Mouse (Mus musculus): ENCODE data around the gene Iqcf3.
"Not testable (repeated sequence)": the region's sequence is repeated elsewhere in the genome, so short reads cannot be mapped to it uniquely, and the experiment has no call there.

Iqcf3 gene

GRCm38 (mm10) chr9:106561531-106561930 lies at the start of gene Iqcf3:
Iqcf3 (minus strand) TSS chr9:106561631.
- no peak for DNase-seq

- DNase-seq = no peak
Measured at GRCm38 (mm10) chr9:106610727-106611126, 49.3 kb upstream of the Iqcf3 start.

DNA sequence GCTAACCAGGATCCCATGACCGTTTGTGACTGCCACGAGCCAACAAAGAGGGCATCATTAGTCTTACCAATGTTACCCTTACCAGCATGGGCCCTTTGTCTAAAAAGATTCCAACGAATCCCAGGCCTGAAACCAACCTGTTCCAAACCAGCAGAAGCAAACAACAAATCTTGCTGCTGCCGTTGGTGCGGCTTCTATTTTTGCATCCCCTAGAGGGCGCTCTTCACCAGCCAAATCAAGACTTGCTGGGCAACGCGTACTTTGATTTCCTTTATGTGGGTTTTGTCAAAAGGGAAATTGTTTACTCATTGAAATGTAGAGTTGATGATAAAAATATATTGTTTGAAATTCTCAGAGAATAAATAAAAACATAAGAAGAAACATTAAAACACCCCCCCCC lies 39.1 kb upstream of the Iqcf3 start:
- DNase-seq = peak; percentile 18

GRCm38 (mm10) chr9:106598466-106598865 lies 37.0 kb upstream of the Iqcf3 start:
- DNase-seq = no peak

DNA sequence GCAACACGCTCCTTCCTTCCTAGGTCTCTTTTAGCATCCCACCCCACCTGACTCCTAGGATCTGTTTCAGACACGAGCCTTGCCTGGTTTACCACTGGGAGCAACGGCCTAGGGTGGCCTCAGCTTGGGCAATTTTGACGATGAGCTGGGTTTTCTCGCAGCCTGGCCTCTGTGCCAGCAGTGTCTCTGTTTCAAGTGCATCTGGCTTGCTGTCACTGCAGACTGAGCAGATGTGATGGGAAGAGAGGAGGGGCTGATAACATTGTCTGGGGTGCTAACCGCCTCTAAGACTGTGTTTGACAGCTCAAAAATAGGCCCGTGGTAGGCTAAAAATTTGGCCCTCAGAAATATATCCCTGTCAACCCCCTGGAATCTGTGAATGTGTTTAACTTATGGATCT lies 34.4 kb upstream of the Iqcf3 start:
- DNase-seq = no peak

DNA sequence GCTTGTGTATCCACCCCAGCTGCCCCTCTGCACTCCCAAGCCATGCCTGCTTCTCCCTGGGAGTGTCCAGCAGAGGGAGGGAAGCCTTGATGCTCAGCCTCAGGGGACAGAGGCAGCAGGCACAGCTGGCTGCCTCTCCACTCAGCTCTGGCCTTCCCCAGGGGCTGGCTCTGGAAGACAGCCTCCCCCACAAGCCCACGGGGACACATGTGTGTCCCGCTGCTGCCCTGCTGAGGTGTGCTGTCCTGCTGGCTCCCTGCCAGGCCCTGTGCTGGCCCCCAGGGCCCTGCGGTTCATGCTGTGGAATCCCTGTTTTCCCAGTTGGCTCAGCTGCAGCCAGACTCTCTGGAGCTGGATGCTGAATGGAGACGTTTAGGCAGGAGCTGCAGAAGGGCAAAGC lies 34.0 kb upstream of the Iqcf3 start:
- DNase-seq = not testable (repeated sequence)

DNA sequence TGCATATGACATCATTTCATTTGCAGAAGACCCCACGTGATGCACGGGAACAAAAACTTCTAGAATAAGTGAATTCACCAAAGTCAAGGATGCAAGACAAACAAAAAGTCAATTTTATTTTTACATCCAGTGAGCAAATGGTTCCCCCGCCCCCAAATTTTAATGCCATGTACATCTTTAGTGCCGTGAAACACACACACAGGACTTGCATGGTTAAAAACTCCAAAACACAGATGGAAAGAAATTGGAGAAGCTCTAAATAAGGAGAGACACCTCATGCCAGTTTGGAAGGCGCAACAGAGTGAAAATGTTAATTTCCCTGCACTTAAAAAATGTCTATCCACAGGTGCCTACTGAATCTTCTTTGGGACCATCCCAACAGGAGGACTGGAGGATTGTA lies 30.7 kb upstream of the Iqcf3 start:
- no peak for DNase-seq

GRCm38 (mm10) chr9:106582552-106582951 lies 21.1 kb upstream of the Iqcf3 start:
- DNase-seq = no peak

DNA sequence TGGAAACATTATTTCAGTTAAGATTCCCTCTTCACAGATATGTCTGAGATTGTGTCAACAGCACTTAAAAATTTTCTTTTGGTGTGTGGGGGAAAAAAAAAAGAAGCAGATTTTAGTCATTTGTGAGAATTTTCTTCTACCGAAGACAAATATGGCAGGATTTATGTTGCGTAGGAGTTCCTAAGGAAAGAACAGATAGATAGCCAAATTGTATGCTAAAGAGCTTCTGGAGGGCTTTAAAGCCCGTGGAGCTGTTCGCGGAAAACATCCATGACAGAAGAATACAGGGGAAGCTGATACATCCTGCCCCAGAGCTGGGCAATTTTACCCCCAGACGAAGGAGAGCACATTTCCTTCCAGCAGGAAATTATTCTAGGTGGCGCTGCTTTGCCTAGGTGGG lies 18.6 kb upstream of the Iqcf3 start:
- no peak for DNase-seq

GRCm38 (mm10) chr9:106576112-106576511 lies 14.7 kb upstream of the Iqcf3 start:
- no peak for DNase-seq

DNA sequence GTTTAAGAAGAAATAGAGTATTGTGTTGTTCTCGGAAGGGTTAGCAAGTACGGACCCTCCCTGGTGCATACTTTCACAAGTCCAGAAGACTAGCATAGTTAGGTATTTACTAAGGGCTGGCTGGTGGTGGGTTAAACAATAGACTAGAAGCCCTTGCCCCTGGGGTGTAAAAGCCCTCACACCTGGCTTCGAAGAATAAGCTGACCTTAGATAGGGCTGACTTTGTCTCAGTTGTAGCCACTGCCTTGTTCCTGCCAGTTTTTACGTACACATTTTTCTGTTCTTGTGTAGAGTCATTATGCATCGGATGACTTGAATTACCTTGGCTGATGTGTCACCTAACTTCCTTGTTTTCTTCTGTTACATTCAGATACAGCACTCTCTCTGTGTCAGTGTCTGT lies 11.9 kb upstream of the Iqcf3 start:
- DNase-seq = no peak

GRCm38 (mm10) chr9:106572186-106572585 lies 10.8 kb upstream of the Iqcf3 start:
- no peak for DNase-seq

- DNase-seq = no peak
Measured at GRCm38 (mm10) chr9:106570896-106571295, 9.5 kb upstream of the Iqcf3 start, which contains the start of gene Iqcf4. Iqcf4 (minus strand) TSS chr9:106570996.

- DNase-seq = no peak
Measured at GRCm38 (mm10) chr9:106566437-106566836, 5.0 kb upstream of the Iqcf3 start.

GRCm38 (mm10) chr9:106564025-106564424 lies 2.6 kb upstream of the Iqcf3 start:
- DNase-seq = no peak

DNA sequence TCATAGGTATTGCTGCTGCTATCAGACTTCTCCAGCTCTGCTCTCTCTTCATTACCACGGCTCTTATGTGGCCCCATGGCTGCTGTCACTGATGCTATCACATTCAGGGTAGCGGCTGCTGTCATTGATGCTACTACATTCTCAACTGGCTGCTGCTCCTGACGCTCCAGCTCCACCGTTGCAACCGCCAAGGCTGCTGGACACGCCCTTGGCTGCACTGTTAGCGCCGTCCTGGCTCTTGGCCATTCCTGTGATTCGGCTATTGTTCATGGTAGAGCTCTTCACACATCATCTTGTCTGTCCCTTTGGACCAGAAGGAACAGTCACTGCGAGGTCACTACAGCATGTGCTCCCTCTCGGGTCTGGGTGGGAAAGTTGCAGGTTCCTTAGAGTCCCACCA lies 860 bp upstream of the Iqcf3 start:
- no peak for DNase-seq

GRCm38 (mm10) chr9:106534975-106535374 lies 26.5 kb downstream of the Iqcf3 start:
- DNase-seq = no peak

GRCm38 (mm10) chr9:106534296-106534695 lies 27.1 kb downstream of the Iqcf3 start:
- DNase-seq = no peak

GRCm38 (mm10) chr9:106531833-106532232 lies 29.6 kb downstream of the Iqcf3 start:
- DNase-seq = no peak

DNA sequence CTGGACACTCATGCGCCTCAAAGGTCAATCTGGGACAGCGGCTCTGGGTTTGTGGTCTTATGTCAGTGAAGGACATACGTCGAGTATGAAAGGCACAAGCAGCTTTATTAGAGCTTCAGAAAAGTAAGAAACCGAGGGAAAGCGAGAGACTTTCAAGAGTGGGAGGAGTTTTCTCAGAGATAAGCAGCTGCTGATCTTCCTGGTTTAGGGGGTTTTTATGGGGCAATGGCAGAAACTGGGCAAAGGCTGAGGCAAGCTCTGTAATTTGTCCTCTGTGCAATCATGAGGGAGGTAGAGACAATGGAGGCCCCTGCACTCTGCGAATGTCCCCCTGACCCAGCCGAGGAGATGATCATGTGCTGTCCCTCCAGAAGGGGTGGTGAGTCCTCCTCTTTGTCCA lies 41.5 kb downstream of the Iqcf3 start:
- DNase-seq = no peak

- DNase-seq = no peak
Measured at GRCm38 (mm10) chr9:106519433-106519832, 42.0 kb downstream of the Iqcf3 start.

GRCm38 (mm10) chr9:106514273-106514672 lies 47.2 kb downstream of the Iqcf3 start, which contains the start of gene Iqcf5:
Iqcf5 (plus strand) TSS chr9:106514573.
- no peak for DNase-seq

DNA sequence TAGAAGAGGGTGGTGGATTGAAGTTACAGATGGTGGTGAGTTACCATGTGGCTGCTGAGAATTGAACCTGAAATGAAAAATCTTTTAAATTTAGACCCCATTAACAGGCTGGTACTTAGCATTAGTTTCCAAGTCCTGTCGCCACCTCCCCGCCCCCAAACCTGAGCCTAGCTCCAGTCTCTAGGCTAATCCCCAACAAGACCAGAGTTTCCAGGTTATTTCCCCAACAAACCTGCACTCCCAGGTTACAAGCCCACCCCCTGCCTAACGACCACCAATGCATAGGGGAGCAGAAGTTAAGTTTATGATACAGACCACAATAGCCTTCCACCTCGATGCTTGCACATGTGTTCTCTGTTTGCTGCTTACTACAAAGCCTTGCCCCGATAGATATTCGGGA lies 47.9 kb downstream of the Iqcf3 start:
- DNase-seq = no peak

- no peak for DNase-seq
Measured at GRCm38 (mm10) chr9:106512729-106513450, 48.5 kb downstream of the Iqcf3 start.

DNA sequence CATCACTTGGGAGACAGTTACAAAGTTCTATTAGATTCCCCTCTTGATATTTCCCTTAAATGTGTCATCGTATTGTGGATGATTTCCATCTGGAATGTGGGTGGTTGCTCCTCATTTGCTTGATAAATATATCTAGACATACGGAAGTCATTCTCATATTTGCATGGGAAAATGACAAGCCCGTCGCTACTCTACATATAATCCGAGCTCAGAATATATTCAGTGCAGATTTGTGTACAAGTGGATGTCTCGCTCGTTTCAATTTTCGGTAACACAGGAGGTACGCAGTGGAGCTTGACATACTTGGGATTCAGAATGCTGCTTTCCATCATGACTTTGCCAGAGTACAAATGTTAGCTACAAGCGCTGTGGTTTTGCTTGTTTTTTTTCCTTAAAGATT lies 52.1 kb downstream of the Iqcf3 start:
- DNase-seq = no peak

Measured in cerebellum, adult 9-11 months (tissue).